Mouse (Mus musculus) limb, embryonic 14.5 days (tissue): ENCODE results near the gene Sap30bp. TPM values are rescaled to one million over a fixed set of nuclear protein-coding genes. Genes with fewer than 3 reads are reported as not detected.

Experiments
- ATAC-seq: fragments of 200-750 bp; cut with Nextera tagmentation; 2 replicates; pipeline ENCODE4 v1.8.0; 2017; ENCODE audit warnings: low read depth, moderate number of reproducible peaks, moderate TSS enrichment; ENCODE audit not compliant: low FRiP score
- DNase-seq: peaks from one replicate; pipeline ENCODE4 v3.0.0-alpha.2; 2015; ENCODE audit warnings: low spot score
- H3K27ac ChIP-seq: fragments of 300-500 bp; sonication (generic); replicated peaks from 2 replicates; pipeline ENCODE4 v1.5.1; 2014; ENCODE audit warnings: low read depth, mild to moderate bottlenecking, low read length, moderate library complexity, mixed read lengths
- H3K27me3 ChIP-seq: fragments of 300-500 bp; sonication (generic); 2 replicates; pipeline ENCODE4 v1.6.1; 2014; ENCODE audit warnings: low read length, mixed read lengths; ENCODE audit not compliant: control insufficient read depth, insufficient read depth
- H3K36me3 ChIP-seq: fragments of 300-500 bp; sonication (generic); 2 replicates; pipeline ENCODE4 v1.6.1; 2014; ENCODE audit warnings: mild to moderate bottlenecking, low read length, moderate library complexity, mixed read lengths; ENCODE audit not compliant: control insufficient read depth, insufficient read depth
- H3K4me1 ChIP-seq: fragments of 300-500 bp; sonication (generic); 2 replicates; pipeline ENCODE4 v1.6.1; 2014; ENCODE audit warnings: antibody characterized with exemption, low read length, mixed read lengths; ENCODE audit not compliant: control insufficient read depth, insufficient read depth
- H3K4me2 ChIP-seq: fragments of 300-500 bp; sonication (generic); replicated peaks from 2 replicates; pipeline ENCODE4 v1.6.1; 2014; ENCODE audit warnings: low read depth, mild to moderate bottlenecking, low read length, moderate library complexity; ENCODE audit not compliant: severe bottlenecking
- H3K4me3 ChIP-seq: fragments of 300-500 bp; sonication (generic); replicated peaks from 2 replicates; pipeline ENCODE4 v1.5.1; 2014; ENCODE audit warnings: low read length
- H3K9ac ChIP-seq: fragments of 300-500 bp; sonication (generic); 2 replicates; pipeline ENCODE4 v1.6.1; 2014; ENCODE audit warnings: mild to moderate bottlenecking, low read depth, low read length, moderate library complexity; ENCODE audit not compliant: severe bottlenecking
- H3K9me3 ChIP-seq: fragments of 300-500 bp; sonication (generic); 2 replicates; pipeline ENCODE4 v1.6.1; 2016; ENCODE audit warnings: low read length; ENCODE audit not compliant: control insufficient read depth
- POLR2A ChIP-seq: fragments of 200-500 bp; IDR thresholded peaks from 2 replicates; pipeline ENCODE4 v1.8.0; 2012; ENCODE audit warnings: inconsistent platforms, mild to moderate bottlenecking, moderate library complexity, borderline replicate concordance; ENCODE audit not compliant: insufficient read depth, insufficient read length; ENCODE audit errors: extremely low read depth
- WGBS: fragments of 180-500 bp; shearing (Covaris S2); extraction: QIAGEN DNeasy Blood & Tissue Kit; methylation state at CpG from one replicate; pipeline ENCODE4 v1.1.7; 2014; 5-methylcytosine and 5-hydroxymethylcytosine counted together
- polyA plus RNA-seq, 2 experiments: library from polyadenylated mRNA; depleted of rRNA in 1 of 2; stranded (reverse) in 1 of 2; unstranded in 1 of 2; fragments of >200 nt; fragmentation: Nextera tagmentation in 1 of 2; extraction: Ambion mirVana in 1 of 2; gene quantifications; 2 replicates each; pipeline versions ENCODE4 v1.2.1 to v1.2.3; 2012 to 2014

Sap30bp gene
- polyA plus RNA-seq, 2 experiments = 36.9 to 52.6 TPM

DNA sequence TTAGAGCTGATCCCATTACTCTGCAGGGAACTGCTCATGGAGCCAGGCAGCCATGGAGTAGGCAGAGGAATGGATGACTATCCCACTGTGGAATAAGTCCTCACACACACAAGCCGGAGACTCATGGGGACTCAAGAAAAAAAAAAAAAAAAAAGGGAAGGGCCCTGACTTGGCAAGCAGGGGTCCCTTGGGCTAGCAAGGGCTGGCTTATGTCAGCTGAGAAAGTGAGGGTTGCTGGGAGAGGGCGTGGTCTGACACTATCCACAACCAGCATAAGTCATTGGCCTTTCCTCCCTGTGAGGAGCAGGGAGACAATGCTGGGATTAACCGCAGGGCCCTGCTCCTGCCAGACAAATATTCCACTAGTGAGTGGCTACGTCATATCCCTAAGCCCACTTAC lies 16.5 kb upstream of the Sap30bp start:
- TF ChIP-seq POLR2A = no peak
- H3K27me3 ChIP-seq = no peaks in the 10 kb centered on the region
- 85% methylated on average over 4 of the region's 4 CpGs for WGBS
- no peak overlapping the region for H3K4me2 ChIP-seq
- DNase-seq (no peak), ATAC-seq (no peak)
- no peaks in the 10 kb centered on the region for H3K9me3 ChIP-seq
- H3K27ac ChIP-seq = no peak overlapping the region
- H3K36me3 ChIP-seq = peaks cover 23% of the 10 kb centered on the region
- H3K4me3 ChIP-seq = no peak overlapping the region
- H3K4me1 ChIP-seq = no peaks in the 10 kb centered on the region
- no peak overlapping the region for H3K9ac ChIP-seq

GRCm38 (mm10) chr11:115918637-115919036 lies 14.4 kb upstream of the Sap30bp start:
- 84% methylated on average over 5 of the region's 5 CpGs for WGBS
- Histone ChIP-seq H3K4me2 (no peak overlapping the region), H3K9ac (no peak overlapping the region), H3K9me3 (no peaks in the 10 kb centered on the region), H3K36me3 (peaks cover 29% of the 10 kb centered on the region), H3K27me3 (no peaks in the 10 kb centered on the region), H3K27ac (no peak overlapping the region), H3K4me3 (no peak overlapping the region), H3K4me1 (no peaks in the 10 kb centered on the region)
- ATAC-seq (no peak), DNase-seq (no peak)
- TF ChIP-seq POLR2A = no peak

DNA sequence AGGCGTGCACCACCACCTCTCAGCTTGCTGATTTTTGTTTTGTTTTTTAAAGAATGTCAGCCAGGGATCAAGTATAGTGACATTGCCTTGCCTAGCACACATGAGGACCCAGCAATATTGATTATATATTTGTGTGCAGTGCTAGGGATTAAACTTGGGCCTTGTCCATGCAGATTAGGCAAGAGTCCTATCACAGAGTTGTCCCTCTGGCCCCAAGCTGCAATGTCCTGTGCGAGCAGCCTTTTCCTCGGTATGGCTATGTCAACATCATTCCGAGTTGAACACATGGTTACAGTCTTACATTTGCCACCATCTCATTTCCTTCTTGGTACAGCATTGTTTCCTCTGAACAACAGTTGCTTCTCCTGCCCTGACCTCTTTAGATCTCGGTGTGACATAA lies 14.0 kb upstream of the Sap30bp start:
- ATAC-seq (no peak), DNase-seq (no peak)
- no peak for TF ChIP-seq POLR2A
- Histone ChIP-seq H3K9me3 (no peaks in the 10 kb centered on the region), H3K36me3 (peaks cover 29% of the 10 kb centered on the region), H3K9ac (no peak overlapping the region), H3K4me1 (no peaks in the 10 kb centered on the region), H3K4me3 (no peak overlapping the region), H3K4me2 (no peak overlapping the region), H3K27me3 (no peaks in the 10 kb centered on the region), H3K27ac (no peak overlapping the region)
- 88% methylated on average over 5 of the region's 5 CpGs for WGBS

DNA sequence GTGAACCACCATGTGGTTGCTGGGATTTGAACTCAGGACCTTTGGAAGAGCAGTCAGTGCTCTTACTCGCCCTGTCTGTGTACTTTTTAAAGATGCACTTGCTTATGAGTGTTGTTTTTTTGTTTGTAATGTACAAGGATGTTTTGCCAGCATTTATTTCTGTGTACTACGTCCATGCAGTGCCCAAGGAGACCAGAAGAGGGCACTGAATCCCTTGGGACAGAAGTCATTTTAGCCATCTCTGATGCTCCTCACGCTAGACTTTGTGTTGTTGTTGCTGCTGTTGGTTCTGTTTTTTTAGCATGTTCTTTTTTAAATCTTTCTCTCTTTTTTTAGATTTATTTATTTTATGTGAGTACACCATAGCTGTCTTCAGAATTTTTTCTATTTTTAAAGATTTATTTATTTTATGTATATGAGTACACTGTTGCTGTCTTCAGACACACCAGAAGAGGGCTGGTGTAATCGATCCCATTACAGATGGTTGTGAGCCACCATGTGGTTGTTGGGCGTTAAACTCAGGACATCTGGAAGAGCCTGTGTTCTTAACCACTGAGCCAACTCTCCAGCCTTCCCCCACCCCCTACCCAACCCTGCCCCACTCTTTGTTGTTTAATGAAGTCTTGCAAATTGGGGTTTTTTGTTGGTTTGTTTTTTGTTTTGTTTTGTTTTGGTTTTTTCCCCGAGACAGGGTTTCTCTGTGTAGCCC lies 12.8 kb upstream of the Sap30bp start:
- H3K4me1 ChIP-seq = no peaks in the 10 kb centered on the region
- no peak overlapping the region for H3K9ac ChIP-seq
- H3K4me3 ChIP-seq = no peak overlapping the region
- no peak overlapping the region for H3K4me2 ChIP-seq
- H3K9me3 ChIP-seq = no peaks in the 10 kb centered on the region
- ATAC-seq = no peak
- no peaks in the 10 kb centered on the region for H3K27me3 ChIP-seq
- TF ChIP-seq POLR2A = no peak
- H3K36me3 ChIP-seq = peaks cover 36% of the 10 kb centered on the region
- no peak overlapping the region for H3K27ac ChIP-seq
- WGBS = 44% methylated on average over 6 of the region's 6 CpGs
- peak; percentile 39 for DNase-seq

GRCm38 (mm10) chr11:115921986-115922385 lies 11.1 kb upstream of the Sap30bp start:
- Histone ChIP-seq H3K9ac (no peak overlapping the region), H3K4me1 (no peaks in the 10 kb centered on the region)

More at GRCm38 (mm10) chr11:115921986-115922385, 11.1 kb upstream of the Sap30bp start:
- no peak overlapping the region for H3K27ac ChIP-seq
- no peak overlapping the region for H3K4me3 ChIP-seq
- TF ChIP-seq POLR2A = no peak
- peaks cover 30% of the 10 kb centered on the region for H3K36me3 ChIP-seq
- WGBS = 95% methylated on average over 1 of the region's 1 CpGs
- ATAC-seq = no peak
- H3K27me3 ChIP-seq = no peaks in the 10 kb centered on the region
- no peak for DNase-seq
- H3K4me2 ChIP-seq = no peak overlapping the region
- no peaks in the 10 kb centered on the region for H3K9me3 ChIP-seq
